Mouse (Mus musculus): ENCODE data around the gene Fgfr2. TPM values are rescaled to one million over a fixed set of nuclear protein-coding genes. Genes with fewer than 3 reads are reported as not detected.
A peak's percentile ranks its signal among the peaks of the same experiment; 100 is the strongest.

The Fgfr2 gene
- polyA plus RNA-seq, 1 experiment from 2014 or later: 47.9 TPM

DNA sequence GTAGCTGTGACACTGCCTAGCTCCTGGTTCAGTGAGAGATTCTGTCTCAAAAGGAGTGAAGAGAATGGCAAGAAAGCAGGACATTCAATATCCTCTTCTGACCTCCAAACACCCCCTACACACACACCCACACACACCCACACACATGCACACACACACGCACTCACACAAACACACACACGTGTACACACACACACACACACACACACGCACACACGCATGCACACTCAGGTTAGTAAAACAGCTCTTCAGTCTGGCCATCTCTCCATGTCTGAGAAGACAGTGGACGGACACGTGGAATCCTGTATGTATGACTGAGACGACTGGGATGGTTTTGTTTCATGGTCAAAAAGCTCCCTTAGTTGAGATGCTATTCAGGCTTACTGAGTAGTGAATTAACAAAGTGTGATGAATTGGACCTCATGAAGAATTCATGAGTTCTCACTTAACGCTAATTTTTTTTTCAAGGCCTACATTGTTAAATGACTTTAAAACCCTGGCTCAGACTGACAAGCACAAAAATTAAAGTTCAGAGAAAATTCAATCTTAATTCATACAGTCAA is 2737.3 kb downstream of the Fgfr2 start:
- peaks cover 34% of the 10 kb centered on the region for H3K4me1 ChIP-seq
- no peak overlapping the region for H3K9ac ChIP-seq
- 45% methylated on average over 8 of the region's 8 CpGs for WGBS
- peaks cover 17% of the 10 kb centered on the region for H3K36me3 ChIP-seq (ENCODE audit: poor library complexity, severe bottlenecking)
- H3K27ac ChIP-seq: peak overlapping the region; percentile 48; the same call in 1 of the 2 replicates
- H3K4me2 ChIP-seq: no peak overlapping the region
- no peaks in the 10 kb centered on the region for H3K27me3 ChIP-seq
- peak; percentile 28; the same call in 1 of the 2 replicates for ATAC-seq
- 0 out of 2 replicates have a peak, but pooled peaks cover 5% of the 10 kb centered on the region for H3K9me3 ChIP-seq (replicated peaks)
- H3K4me3 ChIP-seq: no peak overlapping the region

DNA sequence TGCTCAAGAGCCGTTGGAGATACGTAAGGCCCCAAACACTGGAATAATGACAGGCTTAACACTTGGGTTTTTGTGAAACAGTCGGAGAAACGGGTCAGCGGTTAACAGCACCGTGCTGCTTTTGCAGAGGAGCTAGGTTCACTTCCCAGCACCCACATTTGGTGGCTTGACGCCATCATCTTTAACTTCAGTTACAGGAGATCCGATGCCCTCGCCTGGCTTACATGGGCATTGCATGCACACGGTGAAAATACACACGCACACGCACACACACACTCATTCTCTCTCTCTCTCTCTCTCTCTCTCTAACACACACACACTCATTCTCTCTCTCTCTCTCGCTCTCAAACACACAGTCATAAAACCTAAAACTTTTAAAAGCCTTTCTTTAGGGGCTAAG is 2741.0 kb downstream of the Fgfr2 start:
- peaks cover 22% of the 10 kb centered on the region for H3K27me3 ChIP-seq
- WGBS: 64% methylated on average over 13 of the region's 13 CpGs
- 0 out of 2 replicates have a peak, but pooled peaks cover 5% of the 10 kb centered on the region for H3K9me3 ChIP-seq (replicated peaks)
- H3K27ac ChIP-seq: peak overlapping the region; percentile 60
- peaks cover 37% of the 10 kb centered on the region for H3K4me1 ChIP-seq
- no peak; the same call in 1 of the 2 replicates for ATAC-seq
- H3K36me3 ChIP-seq (ENCODE audit: poor library complexity, severe bottlenecking): peaks cover 8% of the 10 kb centered on the region; the same call in 1 of the 2 replicates
- no peak overlapping the region for H3K4me2 ChIP-seq
- H3K4me3 ChIP-seq: no peak overlapping the region
- no peak overlapping the region for H3K9ac ChIP-seq

GRCm38 (mm10) chr7:130381387-130381951 is 2741.7 kb downstream of the Fgfr2 start:
- no peak overlapping the region for H3K9ac ChIP-seq
- ATAC-seq: peak; percentile 87
- H3K4me1 ChIP-seq: peaks cover 32% of the 10 kb centered on the region
- H3K36me3 ChIP-seq (ENCODE audit: poor library complexity, severe bottlenecking): 0 out of 2 replicates have a peak, but pooled peaks cover 5% of the 10 kb centered on the region
- H3K9me3 ChIP-seq (replicated peaks): 0 out of 2 replicates have a peak, but pooled peaks cover 5% of the 10 kb centered on the region
- peaks cover 22% of the 10 kb centered on the region for H3K27me3 ChIP-seq
- WGBS: 31% methylated on average over 8 of the region's 8 CpGs
- peak overlapping the region; percentile 60 for H3K27ac ChIP-seq
- no peak overlapping the region for H3K4me2 ChIP-seq
- H3K4me3 ChIP-seq: no peak overlapping the region

DNA sequence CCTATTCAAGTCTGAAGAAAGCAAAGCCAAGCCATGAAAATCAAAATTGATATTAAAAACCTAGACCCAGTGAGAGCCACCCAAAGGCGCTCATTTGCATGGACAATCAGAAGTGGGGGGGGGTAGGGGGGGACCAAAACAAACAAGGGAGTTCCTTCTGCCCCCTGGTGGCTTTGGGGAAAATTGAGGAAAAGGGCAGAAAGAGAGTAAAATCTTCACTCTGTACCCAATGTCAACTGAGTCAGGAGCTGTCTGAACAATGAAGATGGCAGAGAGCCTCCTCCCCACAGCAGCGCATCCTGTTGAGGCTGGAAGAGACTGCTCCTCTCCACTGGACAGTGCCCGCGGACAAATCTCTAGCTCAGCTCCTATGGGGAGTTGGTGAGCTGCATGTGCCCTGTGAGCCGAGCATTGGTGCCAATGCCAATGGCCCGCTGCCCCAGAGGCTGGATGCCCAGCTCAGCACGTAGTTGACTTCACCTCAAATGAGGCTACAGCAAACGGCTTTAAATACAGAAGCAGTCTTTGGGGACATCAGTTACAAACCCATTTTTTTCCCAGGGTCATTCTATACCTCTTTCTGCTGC is 2742.3 kb downstream of the Fgfr2 start:
- Histone ChIP-seq H3K4me2 (no peak overlapping the region), H3K4me3 (no peak overlapping the region), H3K27me3 (peaks cover 22% of the 10 kb centered on the region), H3K9ac (no peak overlapping the region), H3K36me3 (ENCODE audit: poor library complexity, severe bottlenecking) (0 out of 2 replicates have a peak, but pooled peaks cover 5% of the 10 kb centered on the region), H3K27ac (peak overlapping the region; percentile 60), H3K9me3 (replicated peaks) (0 out of 2 replicates have a peak, but pooled peaks cover 5% of the 10 kb centered on the region), H3K4me1 (peaks cover 26% of the 10 kb centered on the region)
- no peak for ATAC-seq
- 82% methylated on average over 8 of the region's 8 CpGs for WGBS

DNA sequence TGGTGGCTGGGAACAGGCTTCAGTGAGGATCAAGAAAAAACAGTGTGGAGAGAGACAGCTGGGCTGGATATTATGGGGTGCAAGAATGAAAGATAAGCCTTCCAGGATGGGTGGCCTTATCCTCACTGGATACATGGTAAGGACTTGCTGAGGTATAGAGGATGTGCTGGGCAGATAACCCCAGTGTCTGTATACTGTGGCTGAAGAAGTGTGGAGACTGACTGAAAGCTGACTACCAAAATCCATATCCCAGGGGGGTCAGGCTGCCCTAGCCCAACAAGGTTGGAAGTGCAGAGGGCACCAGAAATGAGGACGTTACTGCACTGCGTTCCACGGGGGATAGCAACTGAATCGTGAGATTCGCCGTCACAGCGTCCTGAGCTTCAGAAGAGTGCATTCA is 2742.8 kb downstream of the Fgfr2 start:
- WGBS: 88% methylated on average over 7 of the region's 7 CpGs
- no peak overlapping the region for H3K27ac ChIP-seq
- no peak overlapping the region for H3K4me2 ChIP-seq
- no peak for ATAC-seq
- H3K36me3 ChIP-seq (ENCODE audit: poor library complexity, severe bottlenecking): 0 out of 2 replicates have a peak, but pooled peaks cover 5% of the 10 kb centered on the region
- no peak overlapping the region for H3K4me3 ChIP-seq
- H3K9ac ChIP-seq: no peak overlapping the region
- 0 out of 2 replicates have a peak, but pooled peaks cover 5% of the 10 kb centered on the region for H3K9me3 ChIP-seq (replicated peaks)
- peaks cover 22% of the 10 kb centered on the region for H3K27me3 ChIP-seq
- peaks cover 21% of the 10 kb centered on the region for H3K4me1 ChIP-seq

DNA sequence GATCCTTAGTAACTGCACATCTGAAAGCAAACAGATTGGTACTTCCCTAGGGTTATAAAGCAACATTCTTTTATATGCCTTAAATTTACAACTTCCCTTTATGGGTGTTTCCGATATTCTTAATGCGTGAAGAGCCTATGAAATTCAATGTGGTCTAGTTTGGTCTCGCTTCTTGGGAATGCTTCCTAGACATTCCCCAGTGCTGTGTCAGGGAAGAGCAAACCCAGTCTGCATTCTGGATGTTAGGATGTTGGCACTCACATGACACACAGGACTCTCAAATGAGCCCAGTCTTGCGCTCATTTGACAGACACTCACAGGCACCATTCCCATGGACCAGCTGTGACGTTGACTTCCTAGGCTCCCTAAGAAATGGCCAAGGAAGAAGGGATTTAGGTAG is 2743.3 kb downstream of the Fgfr2 start:
- H3K27ac ChIP-seq: no peak overlapping the region
- H3K27me3 ChIP-seq: peaks cover 22% of the 10 kb centered on the region
- H3K9me3 ChIP-seq (replicated peaks): 0 out of 2 replicates have a peak, but pooled peaks cover 5% of the 10 kb centered on the region
- 0 out of 2 replicates have a peak, but pooled peaks cover 5% of the 10 kb centered on the region for H3K36me3 ChIP-seq (ENCODE audit: poor library complexity, severe bottlenecking)
- no peak overlapping the region for H3K4me2 ChIP-seq
- H3K4me1 ChIP-seq: peaks cover 19% of the 10 kb centered on the region
- WGBS: 86% methylated on average over 5 of the region's 5 CpGs
- H3K9ac ChIP-seq: no peak overlapping the region
- H3K4me3 ChIP-seq: no peak overlapping the region
- no peak for ATAC-seq

DNA sequence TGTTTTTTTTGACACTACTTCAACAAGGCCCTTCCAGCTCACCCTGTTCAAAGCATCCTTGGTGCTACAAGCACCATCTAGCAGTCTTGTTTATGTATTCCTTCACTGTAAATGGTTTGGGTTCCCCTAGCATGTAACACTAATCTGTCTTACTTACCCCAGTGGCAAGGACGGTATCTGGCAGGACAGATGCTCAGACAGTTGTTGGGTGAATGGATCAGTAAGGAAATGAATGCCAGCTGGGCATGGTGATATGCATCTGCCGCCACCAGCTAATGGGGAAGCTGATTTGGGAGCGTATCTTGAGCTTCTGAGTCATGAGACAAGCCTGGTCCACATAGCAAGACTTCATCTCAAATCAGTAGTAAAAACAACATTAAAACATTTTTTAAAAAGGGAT is 2744.8 kb downstream of the Fgfr2 start:
- no peak for ATAC-seq
- Histone ChIP-seq H3K27ac (no peak overlapping the region), H3K4me2 (no peak overlapping the region), H3K4me3 (no peak overlapping the region), H3K27me3 (peaks cover 38% of the 10 kb centered on the region), H3K9me3 (replicated peaks) (0 out of 2 replicates have a peak, but pooled peaks cover 5% of the 10 kb centered on the region), H3K4me1 (peaks cover 19% of the 10 kb centered on the region), H3K36me3 (ENCODE audit: poor library complexity, severe bottlenecking) (no peaks in the 10 kb centered on the region), H3K9ac (no peak overlapping the region)
- 85% methylated on average over 3 of the region's 3 CpGs for WGBS

GRCm38 (mm10) chr7:130374311-130374710 is 2748.8 kb downstream of the Fgfr2 start:
- no peaks in the 10 kb centered on the region for H3K36me3 ChIP-seq (ENCODE audit: poor library complexity, severe bottlenecking)
- H3K9ac ChIP-seq: no peak overlapping the region
- H3K27me3 ChIP-seq: peaks cover 62% of the 10 kb centered on the region
- H3K4me2 ChIP-seq: no peak overlapping the region
- peaks cover 3% of the 10 kb centered on the region; the same call in 1 of the 2 replicates for H3K9me3 ChIP-seq (replicated peaks)
- H3K4me3 ChIP-seq: no peak overlapping the region
- 85% methylated on average over 9 of the region's 9 CpGs for WGBS
- H3K4me1 ChIP-seq: peaks cover 10% of the 10 kb centered on the region
- H3K27ac ChIP-seq: no peak overlapping the region
- no peak for ATAC-seq

DNA sequence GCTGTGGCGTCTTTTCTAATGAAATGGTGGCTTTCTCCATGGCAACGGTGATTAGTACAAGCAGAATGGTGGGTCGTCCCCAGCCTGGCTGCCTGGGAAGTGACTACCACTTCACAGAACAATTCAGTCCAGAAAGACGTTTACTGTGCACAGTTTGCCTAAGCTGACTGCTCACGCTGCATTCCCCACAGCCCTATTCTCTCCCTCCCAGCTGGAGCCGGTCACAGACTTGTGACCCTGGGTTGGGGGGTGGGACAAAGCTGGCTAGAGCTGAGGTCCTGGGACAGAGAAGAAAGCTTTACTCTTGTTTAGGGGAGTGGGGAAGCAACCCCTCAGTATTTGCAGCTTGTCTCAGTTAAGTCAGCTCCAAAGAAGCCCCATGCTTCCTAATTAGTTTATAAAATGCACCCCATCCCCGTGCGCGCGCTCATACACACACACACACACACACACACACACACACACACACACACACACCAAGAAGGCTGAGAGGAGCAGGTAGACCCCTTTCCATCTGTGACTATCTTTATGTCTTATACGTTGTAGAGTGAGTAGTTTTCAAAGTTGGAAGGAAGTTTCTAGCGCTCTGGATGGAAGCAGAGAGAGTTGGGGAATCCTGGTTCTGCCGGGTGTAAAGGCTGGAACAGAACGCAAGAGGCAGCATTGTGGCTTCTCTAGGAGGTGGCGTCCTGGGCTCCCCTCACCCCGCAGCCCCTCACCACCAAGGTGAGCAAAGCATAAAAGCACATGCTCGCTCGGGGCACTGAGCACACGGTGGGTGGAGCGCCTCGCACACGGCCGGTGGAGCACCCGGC is 2754.1 kb downstream of the Fgfr2 start:
- WGBS: 8% methylated on average over 24 of the region's 24 CpGs
- Histone ChIP-seq H3K4me1 (peaks cover 35% of the 10 kb centered on the region), H3K9me3 (replicated peaks) (peaks cover 14% of the 10 kb centered on the region), H3K27me3 (peaks cover 67% of the 10 kb centered on the region), H3K4me3 (0 out of 2 replicates have a peak overlapping the region, but pooled peaks have one; percentile 9), H3K36me3 (ENCODE audit: poor library complexity, severe bottlenecking) (no peaks in the 10 kb centered on the region), H3K4me2 (peak overlapping the region; percentile 49), H3K27ac (no peak overlapping the region), H3K9ac (0 out of 2 replicates have a peak overlapping the region, but pooled peaks have one; percentile 26)
- peak; percentile 78; the same call in 1 of the 2 replicates for ATAC-seq

DNA sequence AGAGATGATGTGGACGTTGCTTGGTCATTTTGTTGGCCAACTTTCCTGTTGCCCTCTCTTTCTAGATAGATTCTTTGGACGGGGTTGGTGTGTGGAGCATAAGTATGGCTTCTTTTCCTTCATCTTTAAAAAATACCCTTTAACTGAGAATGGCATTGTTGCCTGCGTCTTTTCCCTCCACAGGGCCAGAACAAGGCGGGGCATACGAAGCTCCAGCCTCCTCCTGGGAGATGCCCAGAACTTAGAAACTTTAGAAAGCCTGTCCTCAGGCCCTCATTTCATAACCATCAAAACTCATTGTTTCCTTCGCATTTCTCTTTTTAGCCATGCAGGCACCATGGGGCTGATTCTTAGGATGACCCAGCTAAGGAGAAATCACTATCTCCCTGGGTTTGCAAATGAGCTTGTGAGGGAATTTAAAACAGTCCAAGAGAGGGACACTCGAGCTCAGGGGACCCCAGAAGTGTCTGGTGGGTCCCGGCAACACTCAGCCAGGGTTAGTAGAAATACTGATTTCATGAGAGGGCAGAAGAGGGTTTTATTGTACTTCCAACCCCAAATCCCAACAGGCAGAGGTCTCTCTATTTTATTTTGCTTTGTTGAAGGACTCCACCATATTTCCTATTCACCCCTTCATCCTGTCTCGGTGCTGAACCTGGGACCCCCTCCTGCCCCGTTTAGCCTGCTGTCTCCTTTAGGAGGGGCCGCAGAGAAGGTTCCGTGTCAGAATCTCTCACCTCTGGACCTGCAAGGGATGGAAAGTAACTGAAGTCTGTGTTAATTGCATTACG is 2754.9 kb downstream of the Fgfr2 start:
- peaks cover 14% of the 10 kb centered on the region for H3K9me3 ChIP-seq (replicated peaks)
- peak overlapping the region; percentile 49 for H3K4me2 ChIP-seq
- no peaks in the 10 kb centered on the region for H3K36me3 ChIP-seq (ENCODE audit: poor library complexity, severe bottlenecking)
- WGBS: 5% methylated on average over 13 of the region's 13 CpGs
- peak overlapping the region; percentile 52; the same call in 1 of the 2 replicates for H3K27ac ChIP-seq
- H3K27me3 ChIP-seq: peaks cover 59% of the 10 kb centered on the region
- H3K9ac ChIP-seq: no peak overlapping the region
- 0 out of 2 replicates have a peak overlapping the region, but pooled peaks have one; percentile 9 for H3K4me3 ChIP-seq
- H3K4me1 ChIP-seq: peaks cover 35% of the 10 kb centered on the region
- ATAC-seq: no peak

All from forebrain, embryonic 13.5 days (tissue).